Mouse (Mus musculus): ENCODE measurements around the gene Prpf8. TPM values are rescaled to one million over a fixed set of nuclear protein-coding genes. Genes with fewer than 3 reads are reported as not detected.

The Prpf8 gene
- polyA plus RNA-seq, 1 experiment = 61.0 TPM

DNA sequence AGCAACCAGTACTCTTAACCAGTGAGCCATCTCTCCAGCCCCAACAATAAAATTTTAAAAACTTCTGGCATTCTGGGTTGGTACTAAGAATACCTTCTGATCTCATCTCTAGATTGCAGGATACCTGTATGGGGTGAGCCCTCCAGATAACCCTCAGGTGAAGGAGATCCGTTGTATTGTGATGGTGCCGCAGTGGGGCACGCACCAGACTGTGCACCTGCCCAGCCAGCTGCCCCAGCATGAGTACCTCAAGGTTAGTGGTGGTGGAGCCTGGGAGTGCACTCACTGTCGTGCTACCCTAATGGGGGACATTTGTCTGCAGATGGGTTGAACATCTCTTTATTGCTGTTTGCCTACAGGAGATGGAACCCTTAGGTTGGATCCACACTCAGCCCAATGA, 21.5 kb downstream of the Prpf8 start:
- H3K4me1 ChIP-seq (ENCODE audit: control insufficient read depth, insufficient read depth, insufficient read length, low read length) = peaks cover 11% of the 10 kb centered on the region
- no peak overlapping the region for H3K27ac ChIP-seq (replicated peaks; ENCODE audit: low read depth, low read length)
- H3K4me3 ChIP-seq (ENCODE audit: insufficient read depth, low read depth, low read length) = no peak overlapping the region

GRCm38 (mm10) chr11:75508904-75509303, 22.3 kb downstream of the Prpf8 start:
- no peak overlapping the region for H3K4me3 ChIP-seq (ENCODE audit: insufficient read depth, low read depth, low read length)
- peaks cover 11% of the 10 kb centered on the region for H3K4me1 ChIP-seq (ENCODE audit: control insufficient read depth, insufficient read depth, insufficient read length, low read length)
- peak overlapping the region; percentile 98 for H3K27ac ChIP-seq (replicated peaks; ENCODE audit: low read depth, low read length)

- peaks cover 12% of the 10 kb centered on the region for H3K4me1 ChIP-seq (ENCODE audit: control insufficient read depth, insufficient read depth, insufficient read length, low read length)
- peak within 1 kb of the TSS; percentile 98 for H3K27ac ChIP-seq (replicated peaks; ENCODE audit: low read depth, low read length)
- peak within 1 kb of the TSS; percentile 90 for H3K4me3 ChIP-seq (ENCODE audit: insufficient read depth, low read depth, low read length)
These were observed 23.4 kb downstream of the Prpf8 start, which contains the start of gene Rilp for GRCm38 (mm10) chr11:75509741-75510626. Gene Rilp, plus strand, starts transcription at chr11:75510094.

DNA sequence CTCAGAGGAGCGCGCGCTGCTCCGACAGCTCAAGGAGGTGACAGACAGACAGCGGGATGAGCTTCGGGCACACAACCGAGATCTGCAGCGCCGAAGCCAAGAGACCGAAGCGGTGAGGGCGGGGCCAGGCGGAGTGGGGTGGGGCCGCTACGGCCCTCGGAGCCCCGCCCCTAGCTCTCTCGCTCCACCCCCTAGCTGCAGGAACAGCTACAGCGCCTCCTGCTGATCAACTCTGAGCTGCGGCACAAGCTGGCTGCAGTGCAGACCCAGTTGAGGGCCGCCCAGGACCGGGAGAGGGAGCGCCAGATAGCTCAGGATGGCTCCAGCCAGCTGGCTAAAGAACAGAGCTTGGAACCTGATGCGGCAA, 24.0 kb downstream of the Prpf8 start:
- Histone ChIP-seq H3K4me3 (ENCODE audit: insufficient read depth, low read depth, low read length) (peak overlapping the region; percentile 90), H3K27ac (replicated peaks; ENCODE audit: low read depth, low read length) (peak overlapping the region; percentile 98)

DNA sequence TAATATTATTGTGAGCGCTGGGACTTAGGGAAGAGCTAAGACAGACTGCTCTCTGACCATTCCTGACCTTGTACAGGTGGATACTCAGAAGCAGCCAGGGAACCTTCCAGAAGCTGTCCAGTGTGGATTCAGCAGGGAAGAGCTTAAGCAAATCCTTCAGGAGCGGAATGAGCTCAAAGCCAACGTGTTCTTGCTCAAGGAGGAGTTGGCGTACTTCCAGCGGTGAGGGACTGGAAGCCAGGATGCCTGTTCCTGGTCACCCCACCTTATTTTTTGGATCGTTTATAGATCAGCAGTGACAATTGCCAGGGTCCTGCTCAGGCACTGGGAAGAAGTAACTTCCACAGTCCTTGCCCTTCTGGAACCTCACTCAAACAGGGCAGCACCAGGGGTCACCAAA, 24.6 kb downstream of the Prpf8 start:
- Histone ChIP-seq H3K27ac (replicated peaks; ENCODE audit: low read depth, low read length) (peak overlapping the region; percentile 96), H3K4me3 (ENCODE audit: insufficient read depth, low read depth, low read length) (peak overlapping the region; percentile 10), H3K4me1 (ENCODE audit: control insufficient read depth, insufficient read depth, insufficient read length, low read length) (peaks cover 16% of the 10 kb centered on the region)

More for the DNA sequence above, 24.0 kb downstream of the Prpf8 start:
- peaks cover 16% of the 10 kb centered on the region for H3K4me1 ChIP-seq (ENCODE audit: control insufficient read depth, insufficient read depth, insufficient read length, low read length)

GRCm38 (mm10) chr11:75512301-75513018, 25.8 kb downstream of the Prpf8 start:
- Histone ChIP-seq H3K27ac (replicated peaks; ENCODE audit: low read depth, low read length) (peak overlapping the region; percentile 96), H3K4me1 (ENCODE audit: control insufficient read depth, insufficient read depth, insufficient read length, low read length) (peaks cover 16% of the 10 kb centered on the region), H3K4me3 (ENCODE audit: insufficient read depth, low read depth, low read length) (no peak overlapping the region)

GRCm38 (mm10) chr11:75513336-75513735, 26.7 kb downstream of the Prpf8 start, which contains the start of gene Scarf1:
Gene Scarf1, plus strand, starts transcription at chr11:75513540.
- Histone ChIP-seq H3K4me1 (ENCODE audit: control insufficient read depth, insufficient read depth, insufficient read length, low read length) (peaks cover 16% of the 10 kb centered on the region), H3K27ac (replicated peaks; ENCODE audit: low read depth, low read length) (peak within 1 kb of the TSS; percentile 96), H3K4me3 (ENCODE audit: insufficient read depth, low read depth, low read length) (peak within 1 kb of the TSS; percentile 75)

DNA sequence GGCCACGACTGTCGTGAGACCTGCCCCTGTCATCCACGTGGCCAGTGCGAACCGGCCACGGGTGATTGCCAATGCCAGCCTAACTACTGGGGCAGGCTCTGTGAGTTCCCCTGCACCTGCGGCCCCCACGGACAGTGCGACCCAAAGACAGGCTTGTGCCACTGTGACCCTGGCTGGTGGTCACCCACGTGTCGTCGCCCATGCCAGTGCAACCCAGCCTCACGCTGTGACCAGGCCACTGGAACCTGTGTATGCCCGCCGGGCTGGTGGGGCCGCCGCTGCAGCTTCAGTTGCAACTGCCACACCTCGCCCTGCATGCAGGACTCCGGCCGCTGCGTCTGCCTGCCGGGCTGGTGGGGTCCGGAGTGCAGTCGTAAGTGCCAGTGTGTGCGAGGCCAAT, 28.6 kb downstream of the Prpf8 start:
- H3K27ac ChIP-seq (replicated peaks; ENCODE audit: low read depth, low read length) = no peak overlapping the region; the same call in 1 of the 2 replicates
- peaks cover 12% of the 10 kb centered on the region for H3K4me1 ChIP-seq (ENCODE audit: control insufficient read depth, insufficient read depth, insufficient read length, low read length)

GRCm38 (mm10) chr11:75519834-75520633, 33.4 kb downstream of the Prpf8 start:
- H3K4me1 ChIP-seq (ENCODE audit: control insufficient read depth, insufficient read depth, insufficient read length, low read length) = peaks cover 4% of the 10 kb centered on the region
- H3K27ac ChIP-seq (replicated peaks; ENCODE audit: low read depth, low read length) = no peak overlapping the region
- H3K4me3 ChIP-seq (ENCODE audit: insufficient read depth, low read depth, low read length) = no peak overlapping the region

More for the DNA sequence above, 28.6 kb downstream of the Prpf8 start:
- H3K4me3 ChIP-seq (ENCODE audit: insufficient read depth, low read depth, low read length) = peak overlapping the region; percentile 13; the same call in 1 of the 2 replicates

- Histone ChIP-seq H3K27ac (replicated peaks; ENCODE audit: low read depth, low read length) (no peak overlapping the region), H3K4me3 (ENCODE audit: insufficient read depth, low read depth, low read length) (no peak overlapping the region), H3K4me1 (ENCODE audit: control insufficient read depth, insufficient read depth, insufficient read length, low read length) (no peaks in the 10 kb centered on the region)
These were observed 35.0 kb downstream of the Prpf8 start for GRCm38 (mm10) chr11:75521609-75522008.

GRCm38 (mm10) chr11:75522793-75523192, 36.2 kb downstream of the Prpf8 start:
- no peak overlapping the region for H3K4me3 ChIP-seq (ENCODE audit: insufficient read depth, low read depth, low read length)
- no peak overlapping the region for H3K27ac ChIP-seq (replicated peaks; ENCODE audit: low read depth, low read length)

DNA sequence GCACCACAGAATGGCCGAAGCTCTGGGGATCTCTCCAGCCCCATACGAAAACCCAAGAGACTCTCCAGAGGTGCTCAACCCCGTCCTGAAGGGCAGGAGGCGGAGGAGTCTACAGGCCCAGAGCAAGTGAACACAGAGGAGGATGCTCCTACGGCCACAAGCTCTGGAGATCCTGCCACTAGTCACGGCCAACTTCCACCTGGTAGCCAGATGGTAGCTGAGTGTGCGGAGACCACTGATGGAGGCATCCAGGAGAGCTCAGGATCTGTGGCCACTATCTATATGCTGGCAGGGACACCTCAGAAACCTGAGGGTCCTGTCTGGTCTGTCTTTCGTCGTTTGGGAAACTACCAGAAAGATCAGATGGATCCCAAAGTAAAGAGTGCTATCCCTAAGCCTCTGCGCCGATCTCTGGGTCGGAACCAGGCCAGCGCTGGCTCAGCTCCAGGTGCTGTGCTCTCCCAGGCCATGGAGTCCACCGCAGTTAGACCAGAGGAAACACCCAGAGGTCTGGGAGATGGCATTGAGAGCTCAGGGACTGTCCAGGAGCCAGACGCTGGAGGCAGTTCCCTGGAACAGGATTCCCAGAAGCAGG, 39.0 kb downstream of the Prpf8 start:
- H3K4me3 ChIP-seq (ENCODE audit: insufficient read depth, low read depth, low read length) = no peak overlapping the region
- H3K4me1 ChIP-seq (ENCODE audit: control insufficient read depth, insufficient read depth, insufficient read length, low read length) = no peaks in the 10 kb centered on the region
- no peak overlapping the region for H3K27ac ChIP-seq (replicated peaks; ENCODE audit: low read depth, low read length)

More at GRCm38 (mm10) chr11:75522793-75523192, 36.2 kb downstream of the Prpf8 start:
- H3K4me1 ChIP-seq (ENCODE audit: control insufficient read depth, insufficient read depth, insufficient read length, low read length) = no peaks in the 10 kb centered on the region

DNA sequence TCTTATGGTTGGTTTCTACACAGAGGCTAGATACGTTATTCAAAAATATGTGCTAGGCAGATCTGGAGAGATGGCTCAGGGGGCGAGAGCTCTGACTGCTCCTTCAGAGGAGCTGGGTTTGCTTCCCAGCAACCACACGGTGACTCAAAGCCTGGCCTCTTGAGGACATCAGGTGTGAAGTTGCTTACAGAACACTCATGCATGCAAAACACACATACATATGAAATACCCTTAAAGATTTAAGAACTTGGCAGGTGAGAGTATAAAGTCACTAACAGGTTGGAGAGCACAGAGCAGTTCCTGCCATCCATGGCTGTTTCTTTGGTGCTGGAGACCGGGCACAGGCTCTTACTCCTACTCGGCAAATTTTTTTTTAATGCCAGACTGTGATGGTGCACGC, 40.3 kb downstream of the Prpf8 start:
- Histone ChIP-seq H3K27ac (replicated peaks; ENCODE audit: low read depth, low read length) (no peak overlapping the region), H3K4me1 (ENCODE audit: control insufficient read depth, insufficient read depth, insufficient read length, low read length) (no peaks in the 10 kb centered on the region), H3K4me3 (ENCODE audit: insufficient read depth, low read depth, low read length) (no peak overlapping the region)

GRCm38 (mm10) chr11:75529771-75530170, 43.2 kb downstream of the Prpf8 start:
- H3K4me3 ChIP-seq (ENCODE audit: insufficient read depth, low read depth, low read length) = no peak overlapping the region

More at GRCm38 (mm10) chr11:75529771-75530170, 43.2 kb downstream of the Prpf8 start:
- H3K4me1 ChIP-seq (ENCODE audit: control insufficient read depth, insufficient read depth, insufficient read length, low read length) = peaks cover 7% of the 10 kb centered on the region
- H3K27ac ChIP-seq (replicated peaks; ENCODE audit: low read depth, low read length) = no peak overlapping the region
